Mouse (Mus musculus): ENCODE data around the gene Robo2. TPM values are rescaled to one million over a fixed set of nuclear protein-coding genes. Genes with fewer than 3 reads are reported as not detected.

Robo2 gene
- polyA plus RNA-seq, 1 experiment from 2014 or later: 83.9 TPM

- Histone ChIP-seq H3K4me3 (peak overlapping the region; percentile 60), H3K27ac (replicated peaks) (peak overlapping the region; percentile 94), H3K9ac (peak overlapping the region; percentile 79), H3K27me3 (no peaks in the 10 kb centered on the region), H3K4me2 (peak overlapping the region; percentile 83), H3K4me1 (replicated peaks) (peaks cover 27% of the 10 kb centered on the region), H3K9me3 (no peaks in the 10 kb centered on the region), H3K36me3 (no peaks in the 10 kb centered on the region)
- no peak for ATAC-seq (ENCODE audit: low read depth)
- 60% methylated on average over 4 of the region's 4 CpGs for WGBS
These were observed 2.1 kb downstream of the Robo2 start for GRCm38 (mm10) chr16:74409548-74409947.

GRCm38 (mm10) chr16:74408566-74408965 is 3.1 kb downstream of the Robo2 start:
- ATAC-seq (ENCODE audit: low read depth): no peak
- Histone ChIP-seq H3K9me3 (no peaks in the 10 kb centered on the region), H3K36me3 (no peaks in the 10 kb centered on the region), H3K9ac (peak overlapping the region; percentile 79), H3K4me1 (replicated peaks) (peaks cover 32% of the 10 kb centered on the region), H3K27ac (replicated peaks) (peak overlapping the region; percentile 46; the same call in 1 of the 2 replicates), H3K4me3 (peak overlapping the region; percentile 60), H3K27me3 (no peaks in the 10 kb centered on the region), H3K4me2 (peak overlapping the region; percentile 83)
- 40% methylated on average over 1 of the region's 1 CpGs for whole genome bisulfite sequencing

- no peaks in the 10 kb centered on the region for H3K9me3 ChIP-seq
- H3K4me1 ChIP-seq (replicated peaks): peaks cover 42% of the 10 kb centered on the region
- no peak overlapping the region; the same call in 1 of the 2 replicates for H3K27ac ChIP-seq (replicated peaks)
- no peak overlapping the region for H3K9ac ChIP-seq
- 23% methylated on average over 2 of the region's 2 CpGs for WGBS
- peak; percentile 93 for ATAC-seq (ENCODE audit: low read depth)
- H3K4me2 ChIP-seq: no peak overlapping the region
- no peak overlapping the region for H3K4me3 ChIP-seq
- H3K36me3 ChIP-seq: no peaks in the 10 kb centered on the region
- no peaks in the 10 kb centered on the region for H3K27me3 ChIP-seq
These were observed 14.3 kb downstream of the Robo2 start for GRCm38 (mm10) chr16:74397291-74397690.

- no peaks in the 10 kb centered on the region for H3K27me3 ChIP-seq
- H3K4me1 ChIP-seq (replicated peaks): peaks cover 42% of the 10 kb centered on the region
- H3K4me3 ChIP-seq: no peak overlapping the region
- H3K9ac ChIP-seq: no peak overlapping the region
- 70% methylated on average over 2 of the region's 2 CpGs for WGBS
- H3K27ac ChIP-seq (replicated peaks): 0 out of 2 replicates have a peak overlapping the region, but pooled peaks have one; percentile 49
- H3K4me2 ChIP-seq: peak overlapping the region; percentile 34
- ATAC-seq (ENCODE audit: low read depth): no peak
- no peaks in the 10 kb centered on the region for H3K9me3 ChIP-seq
- no peaks in the 10 kb centered on the region for H3K36me3 ChIP-seq
These were observed 15.9 kb downstream of the Robo2 start for GRCm38 (mm10) chr16:74395678-74396077.

GRCm38 (mm10) chr16:74379458-74379857 is 32.2 kb downstream of the Robo2 start:
- H3K27me3 ChIP-seq: no peaks in the 10 kb centered on the region
- peaks cover 32% of the 10 kb centered on the region for H3K4me1 ChIP-seq (replicated peaks)
- no peaks in the 10 kb centered on the region for H3K9me3 ChIP-seq
- H3K36me3 ChIP-seq: no peaks in the 10 kb centered on the region
- no peak overlapping the region for H3K4me2 ChIP-seq
- H3K27ac ChIP-seq (replicated peaks): no peak overlapping the region
- H3K4me3 ChIP-seq: no peak overlapping the region
- WGBS: 55% methylated on average over 2 of the region's 2 CpGs
- H3K9ac ChIP-seq: no peak overlapping the region
- ATAC-seq (ENCODE audit: low read depth): no peak

- Histone ChIP-seq H3K27ac (replicated peaks) (no peak overlapping the region), H3K9ac (no peak overlapping the region), H3K27me3 (no peaks in the 10 kb centered on the region), H3K4me2 (no peak overlapping the region), H3K4me3 (no peak overlapping the region), H3K36me3 (no peaks in the 10 kb centered on the region), H3K9me3 (no peaks in the 10 kb centered on the region), H3K4me1 (replicated peaks) (peaks cover 53% of the 10 kb centered on the region)
- peak; percentile 77 for ATAC-seq (ENCODE audit: low read depth)
- WGBS: 32% methylated on average over 12 of the region's 12 CpGs
These were observed 36.2 kb downstream of the Robo2 start for GRCm38 (mm10) chr16:74375342-74375940.

- H3K4me1 ChIP-seq (replicated peaks): peaks cover 49% of the 10 kb centered on the region
- H3K27ac ChIP-seq (replicated peaks): no peak overlapping the region; the same call in 1 of the 2 replicates
- H3K36me3 ChIP-seq: no peaks in the 10 kb centered on the region
- no peak for ATAC-seq (ENCODE audit: low read depth)
- H3K9ac ChIP-seq: no peak overlapping the region
- no peaks in the 10 kb centered on the region for H3K27me3 ChIP-seq
- no peak overlapping the region for H3K4me2 ChIP-seq
- no peaks in the 10 kb centered on the region for H3K9me3 ChIP-seq
- no peak overlapping the region for H3K4me3 ChIP-seq
- WGBS: 72% methylated on average over 5 of the region's 5 CpGs
These were observed 37.1 kb downstream of the Robo2 start for GRCm38 (mm10) chr16:74374540-74374939.

GRCm38 (mm10) chr16:74373407-74373806 is 38.2 kb downstream of the Robo2 start:
- no peak; the same call in 1 of the 2 replicates for ATAC-seq (ENCODE audit: low read depth)

GRCm38 (mm10) chr16:74372876-74373275 is 38.7 kb downstream of the Robo2 start:
- ATAC-seq (ENCODE audit: low read depth): no peak
- H3K4me3 ChIP-seq: no peak overlapping the region
- WGBS: 77% methylated on average over 1 of the region's 1 CpGs

More at GRCm38 (mm10) chr16:74373407-74373806, 38.2 kb downstream of the Robo2 start:
- peaks cover 40% of the 10 kb centered on the region for H3K4me1 ChIP-seq (replicated peaks)
- no peaks in the 10 kb centered on the region for H3K36me3 ChIP-seq
- H3K27ac ChIP-seq (replicated peaks): no peak overlapping the region
- H3K9me3 ChIP-seq: no peaks in the 10 kb centered on the region
- WGBS: 35% methylated on average over 3 of the region's 3 CpGs
- no peak overlapping the region for H3K4me2 ChIP-seq
- H3K9ac ChIP-seq: no peak overlapping the region
- no peaks in the 10 kb centered on the region for H3K27me3 ChIP-seq
- H3K4me3 ChIP-seq: no peak overlapping the region

GRCm38 (mm10) chr16:74348437-74348836 is 63.2 kb downstream of the Robo2 start:
- peaks cover 5% of the 10 kb centered on the region for H3K36me3 ChIP-seq
- no peak overlapping the region for H3K9ac ChIP-seq
- ATAC-seq (ENCODE audit: low read depth): peak; percentile 40; the same call in 1 of the 2 replicates
- no peak overlapping the region for H3K27ac ChIP-seq (replicated peaks)
- H3K4me2 ChIP-seq: no peak overlapping the region
- peaks cover 8% of the 10 kb centered on the region for H3K4me1 ChIP-seq (replicated peaks)
- H3K9me3 ChIP-seq: no peaks in the 10 kb centered on the region
- 47% methylated on average over 6 of the region's 6 CpGs for WGBS
- H3K27me3 ChIP-seq: no peaks in the 10 kb centered on the region
- no peak overlapping the region for H3K4me3 ChIP-seq

More at GRCm38 (mm10) chr16:74372876-74373275, 38.7 kb downstream of the Robo2 start:
- Histone ChIP-seq H3K36me3 (no peaks in the 10 kb centered on the region), H3K9me3 (no peaks in the 10 kb centered on the region), H3K4me2 (no peak overlapping the region), H3K27ac (replicated peaks) (no peak overlapping the region), H3K27me3 (no peaks in the 10 kb centered on the region), H3K4me1 (replicated peaks) (peaks cover 38% of the 10 kb centered on the region), H3K9ac (no peak overlapping the region)

GRCm38 (mm10) chr16:74338969-74339630 is 72.5 kb downstream of the Robo2 start:
- Histone ChIP-seq H3K36me3 (no peaks in the 10 kb centered on the region), H3K27ac (replicated peaks) (no peak overlapping the region), H3K9me3 (no peaks in the 10 kb centered on the region), H3K4me2 (no peak overlapping the region), H3K9ac (no peak overlapping the region), H3K27me3 (no peaks in the 10 kb centered on the region), H3K4me1 (replicated peaks) (no peaks in the 10 kb centered on the region), H3K4me3 (no peak overlapping the region)
- ATAC-seq (ENCODE audit: low read depth): no peak
- 55% methylated on average over 9 of the region's 9 CpGs for whole genome bisulfite sequencing

- H3K4me3 ChIP-seq: no peak overlapping the region
- no peaks in the 10 kb centered on the region for H3K27me3 ChIP-seq
- ATAC-seq (ENCODE audit: low read depth): no peak; the same call in 1 of the 2 replicates
- H3K27ac ChIP-seq (replicated peaks): no peak overlapping the region
- H3K4me1 ChIP-seq (replicated peaks): peaks cover 13% of the 10 kb centered on the region
- no peak overlapping the region for H3K4me2 ChIP-seq
- H3K36me3 ChIP-seq: no peaks in the 10 kb centered on the region
- 30% methylated on average over 9 of the region's 9 CpGs for WGBS
- H3K9me3 ChIP-seq: no peaks in the 10 kb centered on the region
- no peak overlapping the region for H3K9ac ChIP-seq
These were observed 89.8 kb downstream of the Robo2 start for GRCm38 (mm10) chr16:74321666-74322371.

Data from neural tube, embryonic 13.5 days (tissue).